19 mouse cellular contexts compared by ENCODE assay signal in genomic region chr17:80051682-80052081, GRCm38 (mm10). TPM values are rescaled to one million over a fixed set of nuclear protein-coding genes. Genes with fewer than 3 reads are reported as not detected.
DNase-seq lines count a peak whose midpoint lies in the region; ATAC-seq lines count a peak whose summit lies in the region.
"Had no signal": no experiment of that assay in that cellular context is flagged by ENCODE, and none has a peak within 500 bp of the region (broad histone marks: within the 10 kb centered on the region; RNA-seq: fewer than 3 reads in every experiment).

No protein-coding gene starts in this region.

- 0 out of 2 replicates have a peak overlapping the region, but pooled peaks have one; percentile 10 for H3K27ac ChIP-seq in heart, embryonic 15.5 days
- H3K27ac ChIP-seq in liver, embryonic 16.5 days (ENCODE audit: low read length): 0 out of 2 replicates have a peak overlapping the region, but pooled peaks have one; percentile 1
- H3K27ac ChIP-seq in liver, embryonic 12.5 days: no peak overlapping the region
- H3K27ac ChIP-seq: embryonic facial prominence, embryonic 12.5 days; forebrain, embryonic 15.5 days; hindbrain, embryonic 10.5 days; hindbrain, embryonic 14.5 days had no signal

- peaks cover 12% of the 10 kb centered on the region for H3K4me1 ChIP-seq in heart, embryonic 15.5 days (replicated peaks)
- no peaks in the 10 kb centered on the region; the same call in 1 of the 2 replicates for H3K4me1 ChIP-seq in liver, embryonic 16.5 days (ENCODE audit: control insufficient read depth, low read depth, low read length)
- 0 out of 2 replicates have a peak, but pooled peaks cover 1% of the 10 kb centered on the region for H3K4me1 ChIP-seq in liver, embryonic 12.5 days

- H3K4me3 ChIP-seq in heart, embryonic 15.5 days: no peak overlapping the region
- H3K4me3 ChIP-seq in liver, embryonic 16.5 days (ENCODE audit: low read depth, low read length): no peak overlapping the region
- H3K4me3 ChIP-seq in liver, embryonic 12.5 days: no peak overlapping the region
- H3K4me3 ChIP-seq: embryonic facial prominence, embryonic 12.5 days; forebrain, embryonic 15.5 days; heart, embryonic 12.5 days; hindbrain, embryonic 10.5 days had no signal

- no peak overlapping the region for H3K4me2 ChIP-seq in heart, embryonic 15.5 days
- no peak overlapping the region for H3K4me2 ChIP-seq in liver, embryonic 16.5 days (ENCODE audit: low read depth, low read length)
- H3K4me2 ChIP-seq in liver, embryonic 12.5 days: no peak overlapping the region
- H3K4me2 ChIP-seq: embryonic facial prominence, embryonic 12.5 days; forebrain, embryonic 15.5 days; heart, embryonic 12.5 days; hindbrain, embryonic 14.5 days had no signal

- WGBS in heart, embryonic 15.5 days: 81% methylated on average over 1 of the region's 1 CpGs
- 80% methylated on average over 1 of the region's 1 CpGs for WGBS in liver, embryonic 16.5 days (ENCODE audit: insufficient replicate concordance)
- 63% methylated on average over 1 of the region's 1 CpGs for WGBS in liver, embryonic 12.5 days (ENCODE audit: insufficient replicate concordance)
- 37% methylated on average over 1 of the region's 1 CpGs for WGBS in large intestine, adult 2 months

- H3K9ac ChIP-seq in heart, embryonic 15.5 days: no peak overlapping the region
- no peak overlapping the region for H3K9ac ChIP-seq in liver, embryonic 16.5 days (ENCODE audit: low read depth, low read length)
- no peak overlapping the region for H3K9ac ChIP-seq in liver, embryonic 12.5 days
- H3K9ac ChIP-seq: embryonic facial prominence, embryonic 12.5 days; forebrain, embryonic 15.5 days; heart, embryonic 12.5 days; hindbrain, embryonic 14.5 days had no signal

- H3K27me3 ChIP-seq in heart, embryonic 15.5 days: no peaks in the 10 kb centered on the region
- no peaks in the 10 kb centered on the region for H3K27me3 ChIP-seq in liver, embryonic 16.5 days (ENCODE audit: control insufficient read depth, insufficient read depth, low read depth, low read length)
- H3K27me3 ChIP-seq in liver, embryonic 12.5 days (replicated peaks): no peaks in the 10 kb centered on the region
- H3K27me3 ChIP-seq: embryonic facial prominence, embryonic 12.5 days; forebrain, embryonic 15.5 days; heart, embryonic 12.5 days had no signal

- H3K9me3 ChIP-seq in heart, embryonic 15.5 days (replicated peaks): no peaks in the 10 kb centered on the region
- H3K9me3 ChIP-seq in liver, embryonic 16.5 days (replicated peaks; ENCODE audit: control insufficient read depth, low read length): no peaks in the 10 kb centered on the region
- H3K9me3 ChIP-seq in liver, embryonic 12.5 days (replicated peaks): no peaks in the 10 kb centered on the region
- H3K9me3 ChIP-seq: embryonic facial prominence, embryonic 12.5 days; forebrain, embryonic 15.5 days; heart, embryonic 12.5 days; hindbrain, embryonic 10.5 days had no signal

- H3K36me3 ChIP-seq in heart, embryonic 15.5 days: peaks cover 48% of the 10 kb centered on the region
- H3K36me3 ChIP-seq in liver, embryonic 16.5 days (ENCODE audit: control insufficient read depth, insufficient read depth): peaks cover 27% of the 10 kb centered on the region
- peaks cover 72% of the 10 kb centered on the region for H3K36me3 ChIP-seq in liver, embryonic 12.5 days

- ATAC-seq in heart, embryonic 15.5 days (replicated peaks; ENCODE audit: insufficient number of reproducible peaks, insufficient read depth, low FRiP score, low read depth): no peak
- ATAC-seq in liver, embryonic 16.5 days (ENCODE audit: low read depth): peak; percentile 43; the same call in 1 of the 2 replicates
- ATAC-seq in liver, embryonic 12.5 days: no peak
- ATAC-seq in granulocyte monocyte progenitor cell, adult 5-6 weeks (replicated peaks; ENCODE audit: poor library complexity, severe bottlenecking): no peak
- ATAC-seq: forebrain, embryonic 15.5 days had no signal

- DNase-seq in heart, adult 9 months (ENCODE audit: low spot score in 2 of 2): no peak
- peak; percentile 60 for DNase-seq in large intestine, adult 2 months (ENCODE audit: low read depth, low spot score)
- DNase-seq in thymus, postnatal 36 days: no peak
- DNase-seq: adrenal gland, postnatal 10 days; cerebellum, adult 11-12 months; cerebellum, adult 9-10 months; cerebellum, postnatal 25 days; gastrocnemius, postnatal 36 days; heart, adult 18-20 months; heart, postnatal 14 days had no signal

RNA-seq across cellular contexts. Expression of gene Hnrnpll, which starts 10.5 kb away (rescaled TPM):
- 37.2 and 48.7 TPM in 2 replicates for polyA plus RNA-seq in heart, embryonic 15.5 days (2015; fragmentation: Nextera tagmentation; extraction: Ambion mirVana)
- polyA plus RNA-seq in liver, embryonic 16.5 days (2015; fragmentation: Nextera tagmentation; extraction: Ambion mirVana): 17.2 and 17.7 TPM in 2 replicates
- 50.2 and 52.5 TPM in 2 replicates for polyA plus RNA-seq in liver, embryonic 12.5 days (2016; fragmentation: Nextera tagmentation; extraction: Ambion mirVana)
- 10.1 and 13.8 TPM in 2 replicates for polyA plus RNA-seq in large intestine, adult 2 months (2012; rRNA removed)
- 66.9 and 88.2 TPM in 2 replicates for total RNA-seq in granulocyte monocyte progenitor cell, adult 5-6 weeks (2014; fragmentation: Nextera tagmentation)
- total RNA-seq in granulocyte monocyte progenitor cell, adult 5-6 weeks (2017): 61.4 and 71.8 TPM in 2 replicates
